In genomic region chr7:4164090-4164910, GRCm38 (mm10) we compare ENCODE assay signal across 8 mouse cellular contexts. TPM values are rescaled to one million over a fixed set of nuclear protein-coding genes. Genes with fewer than 3 reads are reported as not detected.
DNase-seq lines count a peak whose midpoint lies in the region; ATAC-seq and TF ChIP-seq lines count a peak whose summit lies in the region.

TSS of gene Cdc42ep5 (minus strand) at chr7:4164860.

- peak within 1 kb of the TSS; percentile 93 for H3K27ac ChIP-seq in lung, embryonic 15.5 days
- peak within 1 kb of the TSS; percentile 92 for H3K27ac ChIP-seq in stomach, postnatal 0 days (replicated peaks)

- WGBS in lung, embryonic 15.5 days: under 1% methylated on average over 19 of the region's 20 CpGs
- 1% methylated on average over 19 of the region's 20 CpGs for WGBS in stomach, postnatal 0 days

- TF ChIP-seq CTCF in stomach, postnatal 0 days (IDR thresholded peaks at IDR 0.05; ENCODE audit: low read depth): no peak

- peaks cover 19% of the 10 kb centered on the region for H3K4me1 ChIP-seq in lung, embryonic 15.5 days
- H3K4me1 ChIP-seq in stomach, postnatal 0 days (replicated peaks; ENCODE audit: control insufficient read depth, insufficient read depth): 0 out of 2 replicates have a peak, but pooled peaks cover 2% of the 10 kb centered on the region

- peak; percentile 95 for ATAC-seq in lung, embryonic 15.5 days (ENCODE audit: borderline replicate concordance, extremely low read depth, low FRiP score, low TSS enrichment)
- peak; percentile 87 for ATAC-seq in stomach, postnatal 0 days (ENCODE audit: low FRiP score, low TSS enrichment)

- H3K9ac ChIP-seq in lung, embryonic 15.5 days: peak within 1 kb of the TSS; percentile 69
- H3K9ac ChIP-seq in stomach, postnatal 0 days (ENCODE audit: low read length): peak within 1 kb of the TSS; percentile 69

- no peaks in the 10 kb centered on the region for H3K9me3 ChIP-seq in lung, embryonic 15.5 days
- H3K9me3 ChIP-seq in stomach, postnatal 0 days (ENCODE audit: control insufficient read depth, low read length): no peaks in the 10 kb centered on the region

- no peaks in the 10 kb centered on the region for H3K36me3 ChIP-seq in lung, embryonic 15.5 days
- H3K36me3 ChIP-seq in stomach, postnatal 0 days (ENCODE audit: control insufficient read depth, insufficient read depth, low read length): no peaks in the 10 kb centered on the region

- peak; percentile 51 for DNase-seq in MN1 (ENCODE audit: low spot score)
- DNase-seq in embryo, embryonic 10 days (ENCODE audit: low spot score): peak; percentile 69
- DNase-seq in heart, adult 11 months: peak; percentile 99
- DNase-seq in kidney, adult 18-20 months: peak; percentile 60
- peak; percentile 83 for DNase-seq in stomach, postnatal 0 days (ENCODE audit: low spot score)
- DNase-seq in thymus, postnatal 10 days (ENCODE audit: low spot score in 2 of 2): no peak
- no peak for DNase-seq in cerebellum, adult 11 months

- H3K4me3 ChIP-seq in lung, embryonic 15.5 days: peak within 1 kb of the TSS; percentile 58
- peak within 1 kb of the TSS; percentile 69 for H3K4me3 ChIP-seq in stomach, postnatal 0 days (ENCODE audit: low read depth, low read length)

- TF ChIP-seq EP300 in stomach, postnatal 0 days (optimal IDR thresholded peaks at IDR 0.05): no peak

- no peaks in the 10 kb centered on the region for H3K27me3 ChIP-seq in lung, embryonic 15.5 days
- no peaks in the 10 kb centered on the region for H3K27me3 ChIP-seq in stomach, postnatal 0 days (ENCODE audit: control insufficient read depth, insufficient read depth, low read length)

- peak within 1 kb of the TSS; percentile 88 for H3K4me2 ChIP-seq in lung, embryonic 15.5 days
- H3K4me2 ChIP-seq in stomach, postnatal 0 days (replicated peaks; ENCODE audit: low read depth): peak within 1 kb of the TSS; percentile 71

RNA-seq across cellular contexts. Expression of gene Cdc42ep5, which starts in this region (rescaled TPM):
- 39.8 and 41.0 TPM in 2 replicates for polyA plus RNA-seq in lung, embryonic 15.5 days (2015; fragmentation: Nextera tagmentation; extraction: Ambion mirVana)
- polyA plus RNA-seq in stomach, postnatal 0 days (2015; fragmentation: Nextera tagmentation; extraction: Ambion mirVana): 119 and 121 TPM in 2 replicates

Comparison
In these comparisons a context has a peak if more than half of its experiments do, and no peak if none do; other contexts are left out.
1. DNase-seq: peak in MN1 (single experiment), embryo, embryonic 10 days (single experiment), heart, adult 11 months (single experiment), kidney, adult 18-20 months (single experiment) and stomach, postnatal 0 days (single experiment); none in thymus, postnatal 10 days (0 of 2) and cerebellum, adult 11 months (single experiment).